19 mouse cellular contexts compared by ENCODE assay signal in genomic region chr17:64086875-64087608, GRCm38 (mm10).
A peak's percentile ranks its signal among the peaks of the same experiment; 100 is the strongest.
DNase-seq lines count a peak whose midpoint lies in the region; ATAC-seq and TF ChIP-seq lines count a peak whose summit lies in the region.
"Had no signal": no experiment of that assay in that cellular context is flagged by ENCODE, and none has a peak within 500 bp of the region (broad histone marks: within the 10 kb centered on the region; RNA-seq: fewer than 3 reads in every experiment).

No protein-coding gene starts in this region.

- H3K4me3 ChIP-seq in embryonic facial prominence, embryonic 13.5 days = no peak overlapping the region
- H3K4me3 ChIP-seq in embryonic facial prominence, embryonic 10.5 days = no peak overlapping the region
- H3K4me3 ChIP-seq in hindbrain, embryonic 15.5 days = no peak overlapping the region
- H3K4me3 ChIP-seq in hindbrain, embryonic 14.5 days (replicated peaks; ENCODE audit: low read length) = no peak overlapping the region
- no peak overlapping the region for H3K4me3 ChIP-seq in midbrain, postnatal 0 days (ENCODE audit: low read depth, low read length)
- no peak overlapping the region for H3K4me3 ChIP-seq in midbrain, embryonic 13.5 days (replicated peaks)
- H3K4me3 ChIP-seq: heart, embryonic 15.5 days; neural tube, embryonic 12.5 days; stomach, embryonic 15.5 days had no signal

- H3K27me3 ChIP-seq in embryonic facial prominence, embryonic 13.5 days = no peaks in the 10 kb centered on the region
- no peaks in the 10 kb centered on the region for H3K27me3 ChIP-seq in embryonic facial prominence, embryonic 10.5 days (replicated peaks; ENCODE audit: low read depth, poor library complexity, severe bottlenecking)
- no peaks in the 10 kb centered on the region for H3K27me3 ChIP-seq in hindbrain, embryonic 15.5 days
- H3K27me3 ChIP-seq in hindbrain, embryonic 14.5 days (ENCODE audit: control insufficient read depth, insufficient read depth, low read length) = no peaks in the 10 kb centered on the region
- no peaks in the 10 kb centered on the region for H3K27me3 ChIP-seq in midbrain, postnatal 0 days (ENCODE audit: insufficient read depth, low read length)
- H3K27me3 ChIP-seq in midbrain, embryonic 13.5 days = no peaks in the 10 kb centered on the region
- H3K27me3 ChIP-seq: heart, embryonic 15.5 days; neural tube, embryonic 12.5 days; stomach, embryonic 15.5 days had no signal

- peak overlapping the region; percentile 22; the same call in 1 of the 2 replicates for H3K27ac ChIP-seq in embryonic facial prominence, embryonic 13.5 days
- H3K27ac ChIP-seq in embryonic facial prominence, embryonic 10.5 days (replicated peaks) = no peak overlapping the region
- no peak overlapping the region for H3K27ac ChIP-seq in hindbrain, embryonic 15.5 days (replicated peaks)
- H3K27ac ChIP-seq in hindbrain, embryonic 14.5 days = no peak overlapping the region
- H3K27ac ChIP-seq in midbrain, postnatal 0 days (ENCODE audit: low read depth, low read length) = no peak overlapping the region
- H3K27ac ChIP-seq in midbrain, embryonic 13.5 days = no peak overlapping the region
- H3K27ac ChIP-seq: heart, embryonic 15.5 days; macrophage; neural tube, embryonic 12.5 days; stomach, embryonic 15.5 days had no signal

- no peak for DNase-seq in embryonic facial prominence, embryonic 10.5 days (ENCODE audit: low spot score)
- DNase-seq in hindbrain, embryonic 14.5 days (ENCODE audit: low spot score) = no peak
- peak; percentile 60 for DNase-seq in midbrain, postnatal 0 days (ENCODE audit: low spot score)
- DNase-seq in embryo, embryonic 10 days (ENCODE audit: low spot score) = no peak
- DNase-seq: heart, adult 11 months; kidney, adult 8-10 months; kidney, postnatal 36 days; lung, adult 2 months; spleen, adult 18-20 months; thymus, adult 2 months had no signal

- no peak overlapping the region for H3K9ac ChIP-seq in embryonic facial prominence, embryonic 13.5 days
- H3K9ac ChIP-seq in hindbrain, embryonic 15.5 days = no peak overlapping the region
- H3K9ac ChIP-seq in hindbrain, embryonic 14.5 days = no peak overlapping the region
- no peak overlapping the region for H3K9ac ChIP-seq in midbrain, postnatal 0 days (replicated peaks; ENCODE audit: low read length, poor library complexity, severe bottlenecking)
- no peak overlapping the region for H3K9ac ChIP-seq in midbrain, embryonic 13.5 days (replicated peaks)
- H3K9ac ChIP-seq: heart, embryonic 15.5 days; neural tube, embryonic 12.5 days; stomach, embryonic 15.5 days had no signal

- 85% methylated on average over 11 of the region's 11 CpGs for WGBS in embryonic facial prominence, embryonic 13.5 days
- WGBS in embryonic facial prominence, embryonic 10.5 days = 89% methylated on average over 11 of the region's 11 CpGs
- WGBS in hindbrain, embryonic 15.5 days = 65% methylated on average over 11 of the region's 11 CpGs
- WGBS in hindbrain, embryonic 14.5 days = 70% methylated on average over 11 of the region's 11 CpGs
- WGBS in midbrain, postnatal 0 days = 72% methylated on average over 11 of the region's 11 CpGs
- 89% methylated on average over 11 of the region's 11 CpGs for WGBS in midbrain, embryonic 13.5 days

- H3K36me3 ChIP-seq in embryonic facial prominence, embryonic 13.5 days = no peaks in the 10 kb centered on the region
- H3K36me3 ChIP-seq in embryonic facial prominence, embryonic 10.5 days (replicated peaks) = no peaks in the 10 kb centered on the region
- H3K36me3 ChIP-seq in hindbrain, embryonic 15.5 days = no peaks in the 10 kb centered on the region
- no peaks in the 10 kb centered on the region for H3K36me3 ChIP-seq in hindbrain, embryonic 14.5 days (replicated peaks; ENCODE audit: control insufficient read depth, insufficient read depth)
- H3K36me3 ChIP-seq in midbrain, postnatal 0 days (ENCODE audit: insufficient read depth, low read length) = no peaks in the 10 kb centered on the region; the same call in 1 of the 2 replicates
- no peaks in the 10 kb centered on the region for H3K36me3 ChIP-seq in midbrain, embryonic 13.5 days
- H3K36me3 ChIP-seq: heart, embryonic 15.5 days; neural tube, embryonic 12.5 days; stomach, embryonic 15.5 days had no signal

- no peak for TF ChIP-seq CTCF in midbrain, postnatal 0 days (IDR thresholded peaks at IDR 0.05)

- H3K4me1 ChIP-seq in embryonic facial prominence, embryonic 13.5 days = peaks cover 8% of the 10 kb centered on the region; the same call in 1 of the 2 replicates
- H3K4me1 ChIP-seq in embryonic facial prominence, embryonic 10.5 days = no peaks in the 10 kb centered on the region
- H3K4me1 ChIP-seq in hindbrain, embryonic 15.5 days (replicated peaks) = peaks cover 6% of the 10 kb centered on the region; the same call in 1 of the 2 replicates
- H3K4me1 ChIP-seq in hindbrain, embryonic 14.5 days (replicated peaks; ENCODE audit: control insufficient read depth, insufficient read depth, low read length) = no peaks in the 10 kb centered on the region
- H3K4me1 ChIP-seq in midbrain, postnatal 0 days (ENCODE audit: insufficient read depth, low read length) = no peaks in the 10 kb centered on the region
- peaks cover 4% of the 10 kb centered on the region; the same call in 1 of the 2 replicates for H3K4me1 ChIP-seq in midbrain, embryonic 13.5 days (replicated peaks)
- H3K4me1 ChIP-seq: heart, embryonic 15.5 days; neural tube, embryonic 12.5 days; stomach, embryonic 15.5 days had no signal

- no peak overlapping the region for H3K4me2 ChIP-seq in embryonic facial prominence, embryonic 13.5 days
- no peak overlapping the region for H3K4me2 ChIP-seq in hindbrain, embryonic 15.5 days
- no peak overlapping the region for H3K4me2 ChIP-seq in hindbrain, embryonic 14.5 days (replicated peaks)
- H3K4me2 ChIP-seq in midbrain, postnatal 0 days (ENCODE audit: low read depth, low read length, poor library complexity, severe bottlenecking) = no peak overlapping the region
- H3K4me2 ChIP-seq in midbrain, embryonic 13.5 days (replicated peaks) = no peak overlapping the region
- H3K4me2 ChIP-seq: heart, embryonic 15.5 days; neural tube, embryonic 12.5 days; stomach, embryonic 15.5 days had no signal

- H3K9me3 ChIP-seq in embryonic facial prominence, embryonic 13.5 days = no peaks in the 10 kb centered on the region
- no peaks in the 10 kb centered on the region for H3K9me3 ChIP-seq in embryonic facial prominence, embryonic 10.5 days
- H3K9me3 ChIP-seq in hindbrain, embryonic 15.5 days = no peaks in the 10 kb centered on the region
- H3K9me3 ChIP-seq in hindbrain, embryonic 14.5 days (ENCODE audit: control insufficient read depth, low read length) = no peaks in the 10 kb centered on the region
- no peaks in the 10 kb centered on the region for H3K9me3 ChIP-seq in midbrain, postnatal 0 days (ENCODE audit: low read length)
- H3K9me3 ChIP-seq in midbrain, embryonic 13.5 days = no peaks in the 10 kb centered on the region
- H3K9me3 ChIP-seq: heart, embryonic 15.5 days; neural tube, embryonic 12.5 days; stomach, embryonic 15.5 days had no signal

- ATAC-seq in embryonic facial prominence, embryonic 13.5 days (ENCODE audit: insufficient number of reproducible peaks, insufficient read depth, low FRiP score, low TSS enrichment, low read depth) = no peak
- ATAC-seq in hindbrain, embryonic 15.5 days (ENCODE audit: low FRiP score, low read depth) = peak; percentile 83
- ATAC-seq in hindbrain, embryonic 14.5 days (ENCODE audit: low FRiP score) = no peak; the same call in 1 of the 2 replicates
- ATAC-seq in midbrain, postnatal 0 days (ENCODE audit: low FRiP score) = no peak
- ATAC-seq in midbrain, embryonic 13.5 days = no peak
- no peak for ATAC-seq in monocyte, adult 5-6 weeks (replicated peaks; ENCODE audit: insufficient number of reproducible peaks, low FRiP score, low TSS enrichment, poor library complexity, severe bottlenecking)
- ATAC-seq: inflammation-experienced regulatory T-cells, adult 6 months had no signal
